8 mouse cellular contexts compared by ENCODE assay signal in genomic region chr7:81132851-81133279, GRCm38 (mm10). TPM values are rescaled to one million over a fixed set of nuclear protein-coding genes. Genes with fewer than 3 reads are reported as not detected.
DNase-seq lines count a peak whose midpoint lies in the region.
"Had no signal": no experiment of that assay in that cellular context is flagged by ENCODE, and none has a peak within 500 bp of the region (broad histone marks: within the 10 kb centered on the region; RNA-seq: fewer than 3 reads in every experiment).

No protein-coding gene starts in this region.

- intact Hi-C loops in left cerebral cortex, postnatal 36 days (cut with DNase I), result no loop called here

- H3K27ac ChIP-seq in heart, embryonic 10.5 days, result peak overlapping the region; percentile 73
- H3K27ac ChIP-seq: liver, embryonic 15.5 days had no signal

- H3K36me3 ChIP-seq in heart, embryonic 10.5 days, result no peaks in the 10 kb centered on the region
- H3K36me3 ChIP-seq: liver, embryonic 15.5 days had no signal

- H3K9me3 ChIP-seq in heart, embryonic 10.5 days, result no peaks in the 10 kb centered on the region
- H3K9me3 ChIP-seq: liver, embryonic 15.5 days had no signal

- DNase-seq in MN1 (ENCODE audit: low spot score) (peak; percentile 48), NIH3T3 (ENCODE audit: low read depth) (peak; percentile 54)
- no peak for DNase-seq in heart, embryonic 10.5 days (ENCODE audit: low spot score)
- peak; percentile 49 to 72 for DNase-seq in kidney, postnatal 4 days
- no peak for DNase-seq in c-Kit-positive CD71-positive TER-119-positive erythroid progenitor cells, embryonic 14.5 days (ENCODE audit: low spot score)
- no peak for DNase-seq in left cerebral cortex, postnatal 36 days (ENCODE audit: low spot score in 2 of 2)
- DNase-seq in cerebellum, adult 11-12 months, result no peak

- 31% methylated on average over 2 of the region's 2 CpGs for WGBS in heart, embryonic 10.5 days

- H3K27me3 ChIP-seq in heart, embryonic 10.5 days (ENCODE audit: insufficient read depth, poor library complexity, severe bottlenecking), result no peaks in the 10 kb centered on the region

- H3K4me3 ChIP-seq in heart, embryonic 10.5 days, result no peak overlapping the region
- H3K4me3 ChIP-seq: liver, embryonic 15.5 days had no signal

- H3K4me1 ChIP-seq in heart, embryonic 10.5 days, result peaks cover 48% of the 10 kb centered on the region

RNA-seq across cellular contexts. Expression of gene Slc28a1, which starts 18.3 kb away (rescaled TPM):
- 0.09 and 0.17 TPM in 2 replicates for polyA plus RNA-seq in heart, embryonic 10.5 days (2016; fragmentation: Nextera tagmentation; extraction: Ambion mirVana)
- total RNA-seq in left cerebral cortex, postnatal 36 days (2021), result under 1 TPM; 0.27 to 0.30 TPM

Comparison
In these comparisons a context has a peak if more than half of its experiments do, and no peak if none do; other contexts are left out.
1. DNase-seq: peak in MN1 (single experiment), NIH3T3 (single experiment) and kidney, postnatal 4 days (2 of 2); none in heart, embryonic 10.5 days (single experiment), c-Kit-positive CD71-positive TER-119-positive erythroid progenitor cells, embryonic 14.5 days (single experiment), left cerebral cortex, postnatal 36 days (0 of 2) and cerebellum, adult 11-12 months (single experiment).